In genomic region chr6:90663736-90664135, GRCm38 (mm10) we compare ENCODE assay signal across 14 mouse cellular contexts. TPM values are rescaled to one million over a fixed set of nuclear protein-coding genes. Genes with fewer than 3 reads are reported as not detected.
DNase-seq lines count a peak whose midpoint lies in the region; ATAC-seq lines count a peak whose summit lies in the region.
"Had no signal": no experiment of that assay in that cellular context is flagged by ENCODE, and none has a peak within 500 bp of the region (broad histone marks: within the 10 kb centered on the region; RNA-seq: fewer than 3 reads in every experiment).

No protein-coding gene starts in this region.

- H3K4me1 ChIP-seq in heart, embryonic 10.5 days = peaks cover 35% of the 10 kb centered on the region
- H3K4me1 ChIP-seq in lung, embryonic 15.5 days = peaks cover 20% of the 10 kb centered on the region
- peaks cover 51% of the 10 kb centered on the region for H3K4me1 ChIP-seq in kidney, embryonic 15.5 days
- H3K4me1 ChIP-seq: forebrain, embryonic 15.5 days; stomach, embryonic 15.5 days had no signal

- no peak for DNase-seq in heart, embryonic 10.5 days (ENCODE audit: low spot score)
- DNase-seq in heart, postnatal 4 days = no peak
- no peak for DNase-seq in lung, postnatal 14 days
- peak; percentile 20 for DNase-seq in lung, postnatal 36 days
- no peak for DNase-seq in left cerebral cortex, adult 18-20 months (ENCODE audit: low spot score in 2 of 2)
- no peak for DNase-seq in spleen, postnatal 14 days (ENCODE audit: low spot score in 2 of 2)
- DNase-seq: gastrocnemius, adult 2 months; liver, embryonic 13.5 days had no signal

- H3K9ac ChIP-seq in lung, embryonic 15.5 days = no peak overlapping the region
- no peak overlapping the region for H3K9ac ChIP-seq in kidney, embryonic 15.5 days
- H3K9ac ChIP-seq: forebrain, embryonic 15.5 days; hindbrain, embryonic 13.5 days; liver, embryonic 13.5 days; stomach, embryonic 15.5 days had no signal

- H3K27ac ChIP-seq in heart, embryonic 10.5 days = 0 out of 2 replicates have a peak overlapping the region, but pooled peaks have one; percentile 3
- H3K27ac ChIP-seq in lung, embryonic 15.5 days = peak overlapping the region; percentile 78
- peak overlapping the region; percentile 80 for H3K27ac ChIP-seq in kidney, embryonic 15.5 days
- H3K27ac ChIP-seq: forebrain, embryonic 15.5 days; layer of hippocampus, adult 2 months had no signal

- H3K36me3 ChIP-seq in heart, embryonic 10.5 days = peaks cover 80% of the 10 kb centered on the region
- H3K36me3 ChIP-seq in lung, embryonic 15.5 days = peaks cover 61% of the 10 kb centered on the region
- peaks cover 55% of the 10 kb centered on the region for H3K36me3 ChIP-seq in kidney, embryonic 15.5 days

- 81% methylated on average over 11 of the region's 11 CpGs for WGBS in heart, embryonic 10.5 days
- WGBS in lung, embryonic 15.5 days = 78% methylated on average over 11 of the region's 11 CpGs
- WGBS in kidney, embryonic 15.5 days = 68% methylated on average over 11 of the region's 11 CpGs

- ATAC-seq in lung, embryonic 15.5 days (ENCODE audit: borderline replicate concordance, extremely low read depth, low FRiP score, low TSS enrichment) = no peak
- ATAC-seq in kidney, embryonic 15.5 days (replicated peaks; ENCODE audit: low FRiP score) = no peak; the same call in 1 of the 2 replicates
- ATAC-seq: forebrain, embryonic 15.5 days had no signal

- H3K27me3 ChIP-seq in heart, embryonic 10.5 days (ENCODE audit: insufficient read depth, poor library complexity, severe bottlenecking) = no peaks in the 10 kb centered on the region
- H3K27me3 ChIP-seq in lung, embryonic 15.5 days = no peaks in the 10 kb centered on the region
- H3K27me3 ChIP-seq in kidney, embryonic 15.5 days = no peaks in the 10 kb centered on the region
- H3K27me3 ChIP-seq: forebrain, embryonic 15.5 days; hindbrain, embryonic 13.5 days; liver, embryonic 13.5 days; stomach, embryonic 15.5 days had no signal

- no peak overlapping the region for H3K4me3 ChIP-seq in heart, embryonic 10.5 days
- no peak overlapping the region for H3K4me3 ChIP-seq in lung, embryonic 15.5 days
- no peak overlapping the region for H3K4me3 ChIP-seq in kidney, embryonic 15.5 days (replicated peaks)
- H3K4me3 ChIP-seq: forebrain, embryonic 15.5 days; gastrocnemius, adult 2 months; hindbrain, embryonic 13.5 days; layer of hippocampus, adult 2 months; liver, embryonic 13.5 days; stomach, embryonic 15.5 days had no signal

- H3K4me2 ChIP-seq in lung, embryonic 15.5 days = no peak overlapping the region
- no peak overlapping the region for H3K4me2 ChIP-seq in kidney, embryonic 15.5 days
- H3K4me2 ChIP-seq: forebrain, embryonic 15.5 days; hindbrain, embryonic 13.5 days; liver, embryonic 13.5 days; stomach, embryonic 15.5 days had no signal

- H3K9me3 ChIP-seq in heart, embryonic 10.5 days = no peaks in the 10 kb centered on the region
- H3K9me3 ChIP-seq in lung, embryonic 15.5 days = no peaks in the 10 kb centered on the region
- H3K9me3 ChIP-seq in kidney, embryonic 15.5 days (replicated peaks) = no peaks in the 10 kb centered on the region
- H3K9me3 ChIP-seq: forebrain, embryonic 15.5 days; hindbrain, embryonic 13.5 days; liver, embryonic 13.5 days; stomach, embryonic 15.5 days had no signal

RNA-seq across cellular contexts. Expression of gene Slc41a3, which starts 59.2 kb away (rescaled TPM):
- polyA plus RNA-seq in heart, embryonic 10.5 days (2016; fragmentation: Nextera tagmentation; extraction: Ambion mirVana) = 8.2 and 9.4 TPM in 2 replicates
- total RNA-seq in heart, postnatal 4 days (2021) = 10 to 100 TPM; 19.4 to 19.8 TPM
- polyA plus RNA-seq in lung, embryonic 15.5 days (2015; fragmentation: Nextera tagmentation; extraction: Ambion mirVana) = 5.2 and 6.3 TPM in 2 replicates
- 6.2 and 7.6 TPM in 2 replicates for polyA plus RNA-seq in kidney, embryonic 15.5 days (2015; fragmentation: Nextera tagmentation; extraction: Ambion mirVana)
- 1 to 10 TPM; 4.4 to 5.0 TPM for total RNA-seq in left cerebral cortex, adult 18-20 months (2021)

Comparison
In these comparisons a context has a peak if more than half of its experiments do, and no peak if none do; other contexts are left out.
1. H3K27ac ChIP-seq: peak in every context shown above with its lines; median percentile 80 in kidney, embryonic 15.5 days; 78 in lung, embryonic 15.5 days; 3 in heart, embryonic 10.5 days.